Comparison of ENCODE assay signal across 20 mouse cellular contexts in the genomic region with DNA sequence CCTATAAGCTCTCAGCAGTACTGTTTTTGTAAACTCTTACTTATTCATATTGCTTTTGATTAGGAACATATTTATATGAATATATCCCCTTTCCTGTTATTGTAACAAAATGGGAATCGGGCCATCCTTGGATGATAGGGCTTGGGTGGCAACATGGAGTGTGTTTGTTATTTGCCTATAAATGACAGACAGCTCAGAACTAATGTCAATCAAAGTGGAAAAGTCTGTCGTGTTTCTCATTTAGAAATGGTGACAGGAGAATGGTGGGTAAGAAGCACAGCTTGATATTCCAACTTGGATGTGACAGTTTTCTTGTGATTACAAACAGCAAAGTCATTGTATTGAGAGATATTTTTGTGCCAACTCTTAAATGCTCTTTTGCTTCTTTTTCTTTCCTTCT.
"Had no signal": no experiment of that assay in that cellular context is flagged by ENCODE, and none has a peak within 500 bp of the region (broad histone marks: within the 10 kb centered on the region; RNA-seq: fewer than 3 reads in every experiment).

No protein-coding gene starts in this region.

- H3K36me3 ChIP-seq: lung, embryonic 15.5 days; midbrain, embryonic 15.5 days; neural tube, embryonic 12.5 days had no signal

- H3K27me3 ChIP-seq: lung, embryonic 15.5 days; megakaryocyte, embryonic 14.5 days; midbrain, embryonic 13.5 days; midbrain, embryonic 15.5 days; neural tube, embryonic 12.5 days had no signal

- ATAC-seq: liver, postnatal 0 days; lung, postnatal 0 days; midbrain, embryonic 13.5 days; midbrain, embryonic 15.5 days had no signal

- H3K27ac ChIP-seq: lung, embryonic 15.5 days; macrophage; midbrain, embryonic 13.5 days; midbrain, embryonic 15.5 days; neural tube, embryonic 12.5 days had no signal

- H3K4me1 ChIP-seq: lung, embryonic 15.5 days; midbrain, embryonic 13.5 days; midbrain, embryonic 15.5 days; neural tube, embryonic 12.5 days had no signal

- H3K9me3 ChIP-seq: lung, embryonic 15.5 days; megakaryocyte, embryonic 14.5 days; midbrain, embryonic 13.5 days; midbrain, embryonic 15.5 days; neural tube, embryonic 12.5 days had no signal

- H3K4me2 ChIP-seq: lung, embryonic 15.5 days; midbrain, embryonic 11.5 days; midbrain, embryonic 13.5 days; midbrain, embryonic 15.5 days; neural tube, embryonic 12.5 days had no signal

- H3K9ac ChIP-seq: liver, postnatal 0 days; lung, embryonic 15.5 days; midbrain, embryonic 13.5 days; midbrain, embryonic 15.5 days; neural tube, embryonic 12.5 days had no signal

- H3K4me3 ChIP-seq: lung, embryonic 15.5 days; megakaryocyte, embryonic 14.5 days; midbrain, embryonic 13.5 days; midbrain, embryonic 15.5 days; neural tube, embryonic 12.5 days had no signal

- DNase-seq: liver, postnatal 0 days; lung, adult 2 months; lung, postnatal 14 days; lung, postnatal 36 days; retina, postnatal 1 day; right cerebral cortex, adult 18-20 months; right cerebral cortex, postnatal 25 days; right cerebral cortex, postnatal 4 days; spleen, adult 18-20 months; thymus, adult 18-20 months; thymus, postnatal 14 days; thymus, postnatal 36 days had no signal
